Mouse (Mus musculus) cerebellum, adult 2 months (tissue): ENCODE measurements at regions not wholly inside any gene's neighbourhood (a gene's known extent, or its start where the extent isn't known, plus 50 kb on each side); places are given as distances from the start of the nearest gene placed in this dataset.

ENCODE experiments used
- DNase-seq, 2 experiments: peaks; one replicate each; pipeline ENCODE4 v3.0.0; 2021
- H3K27ac ChIP-seq: fragments of 200-500 bp; 2 replicates; pipeline ENCODE4 v1.5.1; 2012; ENCODE audit warnings: low read length, control low read depth, inconsistent platforms; ENCODE audit not compliant: insufficient read depth
- H3K27me3 ChIP-seq: fragments of 200-500 bp; 2 replicates; pipeline ENCODE4 v1.6.1; 2012; ENCODE audit warnings: inconsistent platforms, mild to moderate bottlenecking, low read length, moderate library complexity; ENCODE audit not compliant: control insufficient read depth, insufficient read depth
- H3K4me1 ChIP-seq: fragments of 200-500 bp; 2 replicates; pipeline ENCODE4 v1.6.1; 2011; ENCODE audit warnings: low read length; ENCODE audit not compliant: control insufficient read depth, insufficient read depth
- H3K4me3 ChIP-seq: fragments of 200-500 bp; replicated peaks from 2 replicates; pipeline ENCODE3; 2011; ENCODE audit warnings: mild to moderate bottlenecking, low read depth, low read length, control low read depth; ENCODE audit not compliant: insufficient read depth
- CTCF ChIP-seq: fragments of 200-500 bp; IDR thresholded peaks from 2 replicates; pipeline ENCODE4 v1.5.1; 2011; ENCODE audit warnings: low read depth, mild to moderate bottlenecking, control low read depth, low read length, moderate library complexity, borderline replicate concordance; ENCODE audit not compliant: insufficient read depth
- POLR2A ChIP-seq: fragments of 200-500 bp; IDR thresholded peaks from 2 replicates; pipeline ENCODE4 v1.6.1; 2011; ENCODE audit warnings: low read length, control low read depth, borderline replicate concordance; ENCODE audit not compliant: insufficient read depth
- WGBS: fragments of 180-500 bp; shearing (Covaris S2); methylation state at CpG from one replicate; pipeline ENCODE4 v1.1.7; 2018; 5-methylcytosine and 5-hydroxymethylcytosine counted together

DNA sequence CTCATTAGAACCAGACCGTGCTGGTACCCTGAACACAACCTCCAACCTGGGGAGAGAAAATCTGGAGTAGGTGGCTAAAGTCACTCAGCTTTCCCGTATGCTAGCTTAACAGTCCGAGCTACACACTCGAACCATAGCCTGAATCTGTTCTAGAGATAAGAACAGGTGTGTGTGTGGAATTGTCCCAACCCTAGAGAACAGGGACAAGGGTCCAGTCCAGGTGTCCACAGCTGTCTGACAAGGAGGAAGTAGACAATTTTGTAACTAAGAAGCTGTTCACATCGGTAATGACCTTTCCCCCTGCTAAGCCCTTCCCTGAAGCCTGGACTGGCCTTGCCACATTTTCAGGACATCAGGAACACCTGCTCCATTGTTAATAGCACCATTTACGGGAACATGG is 71.3 kb downstream of the Ier5 start:
- no peak overlapping the region for H3K4me3 ChIP-seq
- TF ChIP-seq CTCF (no peak), POLR2A (no peak)
- 93% methylated on average over 6 of the region's 6 CpGs for WGBS
- no peaks in the 10 kb centered on the region for H3K4me1 ChIP-seq
- H3K27ac ChIP-seq: no peak overlapping the region
- no peak for DNase-seq
- H3K27me3 ChIP-seq: no peaks in the 10 kb centered on the region

DNA sequence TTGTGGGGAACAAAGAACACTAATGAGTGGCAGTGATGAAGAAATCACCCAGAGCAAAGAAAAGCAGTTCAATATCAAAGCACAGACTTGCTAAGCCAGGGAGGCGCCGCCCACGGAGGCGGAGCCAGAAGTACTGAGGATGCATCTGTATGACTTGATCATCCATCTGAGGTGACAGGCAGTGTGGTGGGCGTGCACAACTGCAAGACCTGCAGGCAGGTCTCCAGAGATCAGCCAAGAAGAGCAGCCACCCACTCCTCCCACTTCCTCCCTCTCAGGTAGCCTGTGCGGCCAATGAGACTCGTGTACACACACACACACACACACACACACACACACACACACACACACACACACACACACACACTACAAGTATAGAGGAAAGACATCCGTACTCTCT is 71.9 kb downstream of the Ier5 start:
- no peaks in the 10 kb centered on the region for H3K4me1 ChIP-seq
- H3K4me3 ChIP-seq: no peak overlapping the region
- H3K27me3 ChIP-seq: no peaks in the 10 kb centered on the region
- H3K27ac ChIP-seq: no peak overlapping the region
- TF ChIP-seq POLR2A (no peak), CTCF (no peak)
- 81% methylated on average over 8 of the region's 8 CpGs for WGBS
- DNase-seq: no peak

DNA sequence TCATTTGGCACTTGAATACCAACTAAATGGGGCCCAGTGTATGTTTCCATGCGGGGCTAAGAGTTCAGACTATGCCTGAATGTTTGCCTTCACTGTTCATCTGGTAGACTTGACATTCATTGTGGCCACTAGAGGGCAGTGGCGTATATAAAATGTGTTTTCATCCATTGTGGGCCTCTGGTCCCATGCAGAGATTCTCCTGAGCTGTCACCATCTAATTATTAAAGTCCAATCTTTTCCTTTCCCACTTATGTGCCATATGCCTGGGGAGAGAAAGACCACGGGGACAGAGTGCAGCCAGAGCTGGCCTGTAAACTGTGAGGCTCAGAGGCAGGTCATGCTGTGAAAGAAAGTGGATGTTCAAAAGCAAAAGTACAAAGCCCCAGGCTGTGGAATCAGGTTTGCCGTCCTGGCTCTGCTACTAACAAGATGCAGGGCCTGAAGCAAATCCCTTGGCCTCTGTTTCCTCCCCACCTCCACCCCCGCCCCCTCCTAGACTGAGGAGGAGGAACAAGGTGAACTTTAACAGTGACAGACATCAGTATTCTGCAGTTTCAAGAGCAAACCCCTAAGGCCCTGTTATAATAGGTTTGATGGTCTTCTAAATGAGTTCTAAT is 73.5 kb downstream of the Ier5 start:
- peak; percentile 77 for DNase-seq
- Histone ChIP-seq H3K27ac (no peak overlapping the region), H3K4me1 (no peaks in the 10 kb centered on the region), H3K27me3 (no peaks in the 10 kb centered on the region), H3K4me3 (no peak overlapping the region)
- no peak for TF ChIP-seq POLR2A
- peak; percentile 67 for TF ChIP-seq CTCF
- 19% methylated on average over 5 of the region's 5 CpGs for WGBS

DNA sequence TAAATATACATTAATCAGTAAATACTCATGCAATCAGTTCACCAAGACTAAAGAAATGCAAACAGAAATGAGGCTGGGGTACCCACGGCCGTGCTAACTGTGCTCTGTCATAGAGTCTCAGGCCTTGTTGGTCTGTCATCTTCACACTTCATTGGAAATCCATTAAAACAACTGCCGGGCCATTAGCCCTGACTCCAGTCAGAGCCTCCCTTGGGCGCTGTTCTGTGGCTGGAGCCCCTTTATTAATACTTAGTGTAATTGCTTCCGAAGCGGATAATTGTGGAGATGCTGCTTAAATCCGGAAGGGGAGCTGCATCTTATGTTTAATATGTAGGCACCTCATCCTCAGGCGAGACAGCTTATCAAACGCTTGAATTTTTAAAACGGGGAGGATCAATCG is 76.1 kb downstream of the Ier5 start:
- WGBS: 84% methylated on average over 11 of the region's 11 CpGs
- Histone ChIP-seq H3K27me3 (no peaks in the 10 kb centered on the region), H3K4me1 (no peaks in the 10 kb centered on the region), H3K27ac (no peak overlapping the region), H3K4me3 (no peak overlapping the region)
- TF ChIP-seq POLR2A (no peak), CTCF (no peak)
- no peak for DNase-seq

DNA sequence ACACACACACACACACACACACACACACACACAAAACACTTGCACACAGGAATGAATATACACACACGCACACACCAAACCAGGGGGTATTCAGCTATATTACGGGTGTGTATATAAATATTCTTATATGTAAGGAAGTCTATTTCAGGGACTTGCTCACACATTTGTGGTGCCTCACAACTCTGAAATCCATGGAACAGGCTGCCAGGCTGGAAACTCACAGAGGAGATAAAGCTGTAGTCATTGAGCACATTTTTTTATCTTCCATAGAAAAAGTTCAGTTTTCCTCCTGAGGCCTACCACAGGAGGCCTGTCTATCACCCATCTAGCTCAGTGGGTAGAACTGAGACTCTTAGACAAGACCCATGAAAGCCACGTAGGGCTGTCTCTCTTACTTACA is 83.8 kb downstream of the Ier5 start:
- no peak overlapping the region for H3K27ac ChIP-seq
- H3K27me3 ChIP-seq: no peaks in the 10 kb centered on the region
- no peak for TF ChIP-seq POLR2A
- no peak for TF ChIP-seq CTCF
- no peak for DNase-seq
- H3K4me1 ChIP-seq: no peaks in the 10 kb centered on the region
- WGBS: 97% methylated on average over 3 of the region's 3 CpGs
- H3K4me3 ChIP-seq: no peak overlapping the region

DNA sequence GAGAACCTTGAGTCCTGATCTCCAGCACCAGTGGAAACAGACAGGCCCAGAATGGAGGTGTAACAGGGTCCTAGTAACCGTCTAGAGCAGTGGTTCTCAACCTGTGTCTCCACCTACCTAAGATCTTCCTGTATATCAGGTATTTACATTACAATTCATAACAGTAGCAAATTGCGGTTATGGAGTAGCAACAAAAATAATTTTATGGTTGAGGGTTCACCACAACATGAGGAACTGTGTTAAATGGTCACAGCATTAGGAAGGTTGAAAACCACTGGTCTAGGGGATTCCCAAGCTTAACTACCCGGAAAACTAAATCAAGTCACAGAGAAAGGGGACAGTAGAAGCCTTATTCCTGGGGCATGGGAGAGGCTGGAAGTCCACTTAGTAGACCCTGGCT is 84.5 kb downstream of the Ier5 start:
- Histone ChIP-seq H3K27ac (no peak overlapping the region), H3K4me3 (no peak overlapping the region), H3K4me1 (no peaks in the 10 kb centered on the region), H3K27me3 (no peaks in the 10 kb centered on the region)
- TF ChIP-seq POLR2A: no peak
- WGBS: 95% methylated on average over 3 of the region's 3 CpGs
- no peak for DNase-seq

DNA sequence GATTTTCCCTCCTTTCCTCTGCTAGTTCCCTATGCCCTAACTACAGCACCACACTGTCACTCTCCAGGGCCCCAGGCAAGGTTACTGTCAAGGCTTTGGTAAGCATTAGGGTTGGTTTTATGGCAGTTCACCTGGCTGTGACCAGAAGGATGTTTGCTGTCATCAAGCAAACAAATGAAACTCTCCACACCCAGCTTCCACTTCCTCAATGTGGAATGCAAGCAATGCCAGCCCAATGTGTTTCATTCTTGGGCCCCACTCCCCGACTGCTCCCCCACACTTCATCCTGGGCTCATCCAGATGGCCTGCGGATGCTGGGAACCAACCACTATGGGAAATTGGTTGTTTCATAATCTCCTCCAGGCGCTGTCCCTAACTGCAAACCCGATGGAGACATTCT is 85.7 kb downstream of the Ier5 start:
- H3K4me1 ChIP-seq: no peaks in the 10 kb centered on the region
- TF ChIP-seq POLR2A (no peak), CTCF (no peak)
- 59% methylated on average over 4 of the region's 4 CpGs for WGBS
- H3K27ac ChIP-seq: no peak overlapping the region
- H3K27me3 ChIP-seq: no peaks in the 10 kb centered on the region
- H3K4me3 ChIP-seq: no peak overlapping the region
- no peak for DNase-seq

DNA sequence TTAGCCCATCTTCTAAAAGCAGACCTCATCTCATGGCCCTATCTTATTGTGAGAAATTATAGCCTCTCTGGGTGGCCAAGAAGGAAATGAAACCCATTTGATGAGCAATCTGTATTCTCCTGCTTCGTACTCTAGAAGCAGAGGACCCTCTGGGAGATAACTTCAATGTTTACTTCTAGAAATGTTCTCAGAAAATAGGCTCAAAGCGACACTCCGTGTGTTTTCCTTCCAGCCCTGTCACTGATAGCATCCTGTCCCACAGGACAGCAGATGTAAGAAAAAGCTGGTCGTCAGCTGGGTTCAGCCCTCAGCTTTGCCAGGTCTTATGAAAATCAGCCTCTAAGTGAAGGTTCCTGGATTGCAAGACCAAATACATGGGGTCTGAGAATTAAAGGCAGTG is 86.1 kb downstream of the Ier5 start:
- DNase-seq: no peak
- Histone ChIP-seq H3K4me1 (no peaks in the 10 kb centered on the region), H3K27me3 (no peaks in the 10 kb centered on the region), H3K27ac (no peak overlapping the region), H3K4me3 (no peak overlapping the region)
- TF ChIP-seq CTCF: no peak
- no peak for TF ChIP-seq POLR2A
- 75% methylated on average over 4 of the region's 4 CpGs for WGBS
